Mouse (Mus musculus): ENCODE data around the gene Hnrnpf.
"Not testable (repeated sequence)": the region's sequence is repeated elsewhere in the genome, so short reads cannot be mapped to it uniquely, and the experiment has no call there.

The Hnrnpf gene

DNA sequence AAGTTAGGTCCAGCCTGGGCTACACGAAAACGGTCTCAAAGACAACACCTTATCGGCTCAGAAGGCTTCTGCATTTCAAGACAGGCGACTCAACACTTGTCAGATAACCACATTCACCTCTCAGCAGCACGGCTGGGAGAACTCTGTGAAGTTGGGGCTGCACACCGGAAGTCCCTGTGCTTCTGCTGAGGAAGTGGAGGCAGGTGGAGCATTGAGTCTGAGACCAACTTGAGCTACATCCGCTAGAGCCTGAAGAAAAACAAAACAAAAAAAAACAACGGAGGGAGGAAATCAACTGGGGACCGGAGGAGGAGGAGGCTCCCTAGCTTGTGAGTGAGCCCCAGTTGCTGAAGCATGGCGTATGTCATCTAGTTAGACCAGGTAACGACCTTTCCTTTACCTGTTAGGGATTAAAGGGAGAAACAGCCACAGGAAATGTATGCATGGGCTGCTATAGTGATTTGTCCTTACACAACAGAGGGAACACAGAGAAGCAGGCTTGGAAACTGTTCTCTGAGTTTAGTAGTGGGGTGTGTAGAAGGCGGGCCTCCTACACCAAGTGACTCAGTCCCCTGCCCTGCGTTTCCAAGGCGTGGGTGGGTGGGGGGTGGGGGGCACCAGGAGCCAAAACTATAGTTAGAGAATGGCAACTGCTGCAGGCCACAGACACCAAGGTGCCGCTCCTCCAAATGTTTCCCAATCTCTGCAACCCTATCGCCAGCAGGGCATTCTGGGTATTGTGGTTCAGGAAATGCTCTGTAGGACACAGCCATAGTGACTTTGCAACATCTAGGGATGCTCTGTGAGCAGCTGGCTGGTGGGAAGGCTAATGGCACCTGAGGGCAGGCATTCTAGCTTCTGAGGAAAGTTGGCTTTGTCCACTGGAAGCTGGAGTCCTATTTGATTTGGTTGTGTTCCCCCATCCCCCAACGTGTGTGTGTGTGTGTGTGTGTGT, at the start of gene Hnrnpf:
Gene Hnrnpf (plus strand): TSS at position 199 of the 955 bp plus-strand sequence.
- DNase-seq: no peak

DNA sequence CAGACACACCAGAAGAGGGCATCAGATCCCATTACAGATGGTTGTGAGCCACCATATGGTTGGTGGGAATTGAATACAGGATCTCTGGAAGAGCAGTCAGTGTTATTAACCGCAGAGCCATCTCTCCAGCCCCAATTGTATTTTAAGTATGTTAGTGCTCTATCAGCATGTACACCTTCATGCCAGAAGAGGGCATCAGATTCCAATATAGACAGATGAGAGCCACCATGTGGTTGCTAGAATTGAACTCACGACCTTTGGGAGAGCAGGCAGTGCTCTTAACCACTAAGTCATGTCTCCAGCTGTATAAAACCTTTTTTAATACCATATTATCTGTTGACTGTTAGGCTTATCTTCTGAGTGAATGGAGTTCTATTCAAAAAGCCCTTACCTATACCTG, 48.4 kb upstream of the Hnrnpf start:
- peak; percentile 44 for DNase-seq

DNA sequence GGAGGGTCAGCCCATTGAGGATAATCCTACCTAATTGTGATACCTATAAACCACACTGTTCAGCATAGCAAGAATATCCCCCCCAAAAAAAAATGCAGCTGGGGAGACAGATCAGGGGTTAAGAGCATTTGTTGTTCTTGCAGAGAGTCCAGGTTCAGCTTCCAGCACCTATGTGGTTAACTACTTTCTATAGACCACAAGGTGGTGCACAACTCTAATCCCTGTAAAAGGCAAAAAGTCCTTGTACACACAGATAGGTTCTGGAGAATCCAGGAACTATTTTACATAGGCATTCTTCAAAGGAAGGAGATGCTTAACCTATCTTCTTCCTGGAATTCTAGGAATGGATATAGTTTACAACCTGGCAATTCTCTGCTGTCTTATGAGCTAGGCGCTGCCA, 42.1 kb upstream of the Hnrnpf start:
- DNase-seq: peak; percentile 32

DNA sequence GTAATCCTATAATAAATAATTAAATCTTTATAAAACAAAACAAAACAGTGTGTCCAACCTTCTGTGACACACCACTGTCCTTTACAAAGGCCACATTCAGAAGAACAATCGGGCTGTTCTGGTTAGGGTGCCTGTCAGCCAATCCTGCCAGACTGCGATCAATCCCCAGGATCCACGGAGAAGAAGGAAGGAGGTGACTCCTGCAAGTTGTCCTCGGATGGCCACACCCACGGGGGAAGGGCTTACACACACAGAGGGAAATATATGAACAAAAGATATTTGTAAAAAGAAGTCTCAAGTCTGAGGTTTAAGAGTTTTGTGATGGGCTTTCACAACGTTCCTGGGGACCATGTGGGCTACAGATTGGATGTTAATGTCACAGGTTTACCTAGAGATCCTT, 38.3 kb upstream of the Hnrnpf start, which contains the start of gene Zfp239:
Gene Zfp239 (plus strand): TSS at position 253 of the 400 bp plus-strand sequence.
- DNase-seq: peak; percentile 25

DNA sequence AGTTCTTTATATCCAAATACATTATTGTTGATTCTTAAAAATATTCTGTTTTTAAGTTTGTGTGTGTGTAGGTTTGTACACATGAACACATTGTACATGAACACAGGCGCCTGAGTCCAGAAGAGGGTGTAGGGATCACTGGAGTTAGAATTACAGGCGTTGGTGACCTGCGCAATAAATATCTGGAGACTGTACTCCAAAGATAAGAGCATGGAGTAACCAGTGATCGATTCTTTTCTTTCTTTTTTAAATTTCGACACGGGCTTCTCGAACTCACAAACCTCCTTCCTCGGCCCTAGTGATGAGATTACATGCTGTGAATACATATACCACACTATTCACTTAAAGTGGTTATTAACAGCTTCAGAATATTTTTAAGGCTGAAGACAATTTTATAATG, 37.7 kb upstream of the Hnrnpf start:
- no peak for DNase-seq

DNA sequence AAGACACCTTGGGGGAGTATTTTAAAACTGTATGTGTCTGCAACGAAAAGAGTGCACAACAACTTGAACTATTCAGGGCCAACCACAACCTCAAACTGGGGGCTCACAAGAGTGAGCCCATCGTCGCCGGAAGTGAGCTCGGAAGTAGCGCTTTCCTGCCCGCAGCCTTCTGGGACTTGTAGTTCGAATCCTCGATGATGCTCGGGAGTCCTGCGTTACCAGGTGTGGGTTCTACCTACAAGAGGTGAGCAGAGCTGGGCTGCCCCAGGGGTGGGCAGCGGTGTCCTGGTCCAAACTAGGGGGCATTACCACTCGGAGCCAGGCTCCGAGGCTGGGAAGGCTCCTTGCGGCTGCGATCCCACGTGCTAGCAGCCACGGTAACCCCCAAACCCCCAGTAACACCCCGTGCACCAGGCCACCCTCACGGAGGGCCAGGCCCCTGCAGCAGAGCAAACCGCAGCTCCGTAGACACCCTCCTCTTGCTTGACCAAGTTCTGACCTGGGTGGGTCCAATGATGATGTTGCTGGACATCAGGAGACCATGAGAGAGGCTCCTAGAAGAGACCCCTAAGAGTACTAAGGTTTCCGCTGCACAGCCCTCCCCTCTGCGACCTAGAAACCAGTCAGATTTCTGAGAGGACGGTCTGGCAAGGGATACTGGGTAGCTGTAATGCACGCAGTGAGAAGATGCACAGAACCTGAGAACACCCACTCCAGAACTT, 37.1 kb upstream of the Hnrnpf start:
- DNase-seq: peak; percentile 44

DNA sequence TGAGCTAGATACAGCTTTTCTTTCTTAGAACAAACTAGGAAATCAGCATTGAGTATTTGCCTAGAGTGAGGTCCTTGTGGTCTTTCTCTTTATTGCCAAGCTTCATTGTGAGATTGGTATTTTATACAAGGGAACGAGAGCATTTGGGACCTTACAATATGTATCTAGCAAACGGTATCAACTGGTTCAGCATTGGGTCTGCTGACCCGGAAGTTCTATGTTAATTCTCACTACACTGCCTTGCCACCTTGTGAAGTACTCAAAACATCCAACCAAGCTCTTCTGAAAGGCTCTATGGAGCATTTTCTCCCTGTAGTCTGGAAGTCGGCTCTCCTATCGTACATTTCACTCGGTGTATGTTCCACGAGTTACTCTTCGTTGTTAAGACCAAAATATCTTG, 36.4 kb upstream of the Hnrnpf start:
- no peak for DNase-seq

DNA sequence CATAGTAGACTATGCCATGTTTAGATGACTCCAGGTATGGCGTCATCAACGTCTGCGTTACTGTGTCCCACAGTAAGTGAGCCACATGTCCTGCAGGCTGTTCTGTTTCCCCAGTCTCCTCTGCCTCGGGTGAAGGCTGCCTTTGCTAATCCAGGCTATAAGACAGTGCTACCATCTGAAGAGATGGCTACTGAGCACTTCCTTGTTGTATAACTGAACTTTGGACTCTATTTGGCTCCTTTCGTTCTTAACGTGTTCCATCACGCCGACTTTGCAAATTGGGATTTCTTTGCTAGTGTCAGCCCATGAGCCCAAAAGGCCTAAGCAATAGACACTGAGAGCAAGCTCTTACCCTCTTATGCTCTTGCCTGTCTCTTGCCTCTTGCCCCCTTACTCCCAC, 31.9 kb upstream of the Hnrnpf start:
- no peak for DNase-seq

DNA sequence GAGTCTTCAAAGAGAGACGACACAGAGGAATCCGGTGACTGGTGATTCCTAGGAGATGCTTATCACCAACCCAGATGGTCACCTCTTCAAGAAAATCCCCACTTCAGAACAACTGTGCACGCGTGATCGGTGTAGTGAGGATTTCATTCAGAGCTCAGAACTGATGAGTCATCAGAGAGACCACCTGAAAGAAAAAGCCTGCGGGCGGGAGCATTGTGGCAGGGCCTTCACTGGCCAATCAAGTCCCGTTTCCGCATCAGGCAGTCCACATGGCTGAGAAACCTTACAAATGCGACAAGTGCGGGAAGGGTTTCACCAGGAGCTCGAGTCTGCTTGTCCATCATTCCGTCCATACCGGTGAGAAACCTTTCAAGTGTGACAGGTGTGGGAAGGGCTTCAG, 29.1 kb upstream of the Hnrnpf start:
- no peak for DNase-seq

DNA sequence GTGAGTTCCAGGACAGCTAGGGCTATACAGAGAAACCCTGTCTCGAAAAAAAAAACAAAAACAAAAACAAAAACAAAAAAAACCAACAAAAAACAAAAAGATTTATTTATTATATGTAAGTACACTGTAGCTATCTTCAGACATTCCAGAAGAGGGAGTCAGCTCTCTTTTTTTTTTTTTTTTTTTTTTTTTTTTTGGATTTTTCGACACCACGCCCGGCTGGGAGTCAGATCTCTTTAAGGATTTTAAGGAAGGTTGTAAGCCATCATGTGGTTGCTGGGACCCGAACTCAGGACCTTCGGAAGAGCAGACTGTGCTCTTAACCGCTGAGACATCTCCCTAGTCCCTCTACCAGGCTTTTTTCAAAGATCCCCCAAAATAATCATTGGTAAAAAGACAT, 26.7 kb upstream of the Hnrnpf start:
- DNase-seq: not testable (repeated sequence)

DNA sequence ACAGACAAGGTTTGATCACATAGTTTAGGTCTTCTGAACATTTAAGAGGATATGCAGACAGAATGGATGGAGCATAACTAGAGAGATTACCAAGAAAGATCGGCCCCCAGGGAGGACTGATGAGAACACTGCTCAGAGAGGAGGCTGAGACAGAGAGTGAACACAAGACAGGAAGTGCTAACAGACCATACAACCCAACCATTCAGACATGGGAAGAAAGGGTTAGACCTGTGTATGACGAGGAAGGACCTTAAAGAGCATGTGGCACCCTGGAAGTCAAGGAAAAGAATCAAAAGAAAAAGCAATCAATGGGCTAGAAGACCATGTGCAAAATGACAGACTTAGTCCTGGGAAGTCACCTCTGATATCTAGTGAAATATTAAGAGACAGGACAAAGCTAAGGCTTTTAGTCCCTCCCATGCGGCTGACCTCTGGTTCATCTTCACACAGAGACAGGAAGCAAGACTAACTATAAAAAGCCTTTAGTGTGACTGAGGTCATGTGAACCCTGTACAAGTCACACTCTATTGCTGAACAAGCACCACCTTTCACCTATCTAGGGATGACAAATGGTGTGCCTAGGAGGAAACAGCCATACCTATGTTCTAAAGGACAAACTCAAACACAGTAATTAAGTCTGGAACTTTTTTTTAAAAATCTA, 25.4 kb upstream of the Hnrnpf start:
- DNase-seq: peak; percentile 76

DNA sequence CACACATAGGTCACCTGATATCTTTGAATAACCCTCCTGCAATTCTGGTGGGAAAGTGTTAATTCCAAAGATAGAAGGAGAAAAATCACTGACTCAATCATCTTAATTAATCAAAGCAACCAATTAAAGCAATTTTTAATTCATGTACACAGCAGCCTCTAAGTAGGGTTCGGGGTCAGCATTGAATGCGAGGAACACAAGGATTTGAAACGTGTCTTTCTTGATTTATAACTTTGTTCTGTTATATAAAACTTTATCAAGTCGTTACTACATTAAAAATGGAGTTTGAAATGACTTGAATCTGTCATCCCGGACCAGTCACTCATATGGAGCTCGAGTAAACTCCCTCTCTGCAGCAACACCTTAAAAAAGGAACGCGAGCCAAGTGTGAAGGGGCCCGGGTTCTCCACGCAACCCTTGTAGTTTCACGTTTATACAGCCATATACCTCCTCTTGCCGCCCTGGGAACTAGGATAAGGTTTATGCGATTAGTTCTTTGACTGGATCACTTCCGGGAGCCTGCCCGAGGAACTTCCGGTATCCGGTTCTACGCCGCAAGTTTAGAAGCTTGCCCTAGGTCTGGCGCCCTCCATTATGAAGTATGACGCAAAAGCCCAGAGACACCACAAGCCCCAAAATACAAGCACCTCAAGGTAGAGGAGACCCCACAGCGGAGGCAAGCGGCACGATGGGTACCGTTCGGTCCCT, 21.3 kb upstream of the Hnrnpf start:
- DNase-seq: peak; percentile 96

DNA sequence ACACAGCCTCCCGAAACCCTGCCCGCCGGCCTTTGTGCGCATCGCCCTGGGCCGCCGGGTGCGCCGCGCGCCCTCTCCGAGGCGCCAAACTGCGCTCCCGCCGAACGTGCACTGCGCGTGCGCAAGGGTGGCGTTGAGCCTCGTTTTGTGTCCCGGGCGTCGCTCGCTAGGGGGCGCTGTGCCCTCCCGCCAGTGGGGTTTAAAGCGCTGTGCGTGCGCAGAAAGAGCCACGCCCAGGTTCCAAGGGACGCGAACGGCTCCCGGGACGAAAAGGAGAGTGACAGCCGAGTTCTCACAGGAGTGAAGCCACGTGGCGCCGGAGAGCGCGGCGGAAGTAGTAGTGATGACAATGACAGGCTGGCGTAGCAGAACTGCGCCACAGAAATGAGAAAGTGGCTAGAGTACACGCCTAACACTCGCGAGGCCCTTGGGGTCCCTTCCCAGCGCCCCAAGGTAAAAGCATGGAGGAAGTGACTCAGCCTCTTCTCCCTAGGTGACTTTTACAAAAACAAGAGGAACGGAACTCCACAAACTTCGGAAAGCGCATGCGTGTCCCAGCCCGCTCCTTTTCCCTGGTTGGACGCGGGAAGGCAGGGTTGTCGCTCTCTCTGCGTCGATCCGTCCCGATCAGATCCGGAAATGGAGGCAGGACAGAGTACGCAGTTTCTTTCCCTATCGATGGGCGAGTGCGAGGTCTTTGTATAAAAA, 20.6 kb upstream of the Hnrnpf start:
- peak; percentile 99 for DNase-seq

DNA sequence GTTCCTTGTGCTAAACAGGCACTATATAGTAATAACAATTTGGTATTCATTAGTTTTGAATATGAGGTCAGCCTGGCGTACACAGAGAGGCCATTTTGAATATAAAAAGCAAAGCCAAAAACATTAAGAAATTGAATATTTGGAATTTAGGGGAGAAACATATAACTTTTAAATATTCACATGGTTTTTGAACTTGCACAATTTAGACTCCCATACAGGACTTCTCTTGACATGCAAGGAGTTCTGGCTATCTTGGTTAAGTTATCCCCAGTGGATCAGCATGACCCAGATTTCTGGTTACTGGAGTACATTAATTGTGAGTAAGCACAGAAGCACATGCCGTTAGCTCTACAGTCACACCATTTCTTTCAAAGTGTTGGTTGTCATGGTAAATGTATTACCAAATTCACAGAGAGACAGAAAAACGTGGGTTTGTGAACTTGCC, 19.7 kb upstream of the Hnrnpf start:
- peak; percentile 32 for DNase-seq

DNA sequence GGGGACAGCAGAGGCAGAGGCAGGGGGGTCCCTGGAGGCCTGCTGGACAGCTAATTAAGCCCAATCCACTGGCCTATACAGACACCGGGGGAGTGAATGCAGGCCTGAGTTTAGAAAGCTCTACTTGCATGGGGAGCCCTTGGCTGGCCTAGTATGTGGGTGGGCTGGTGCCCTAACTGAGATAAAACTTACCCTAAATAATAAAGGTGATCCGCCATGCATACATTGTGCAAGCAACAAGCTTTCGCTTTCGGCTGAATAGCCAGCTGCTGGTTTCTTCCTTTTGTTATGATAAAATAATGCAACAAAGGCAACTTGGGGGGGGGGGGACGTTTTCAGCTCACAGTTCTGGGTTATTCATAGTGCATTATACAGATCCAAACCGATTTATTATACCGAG, 18.9 kb upstream of the Hnrnpf start:
- no peak for DNase-seq

DNA sequence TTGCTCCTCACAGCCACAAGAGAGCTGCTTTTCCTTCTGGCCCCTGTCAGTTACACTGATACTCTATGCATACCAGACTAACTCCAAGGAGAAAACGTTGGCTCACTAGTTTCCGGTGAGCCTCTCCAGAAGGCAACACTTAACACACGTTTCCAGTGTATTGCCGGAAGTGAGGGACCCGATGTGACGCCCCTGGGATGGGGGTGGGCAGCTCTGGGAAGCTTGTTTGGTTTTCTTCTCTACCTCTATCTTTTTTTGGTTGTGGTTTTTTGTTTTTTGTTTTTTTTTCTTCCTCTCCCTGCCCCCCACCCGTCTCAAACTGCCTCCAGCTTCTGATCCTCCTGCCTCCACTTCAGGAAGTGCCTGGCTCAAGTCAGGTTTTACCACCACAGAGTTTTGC, 18.1 kb upstream of the Hnrnpf start:
- no peak for DNase-seq

DNA sequence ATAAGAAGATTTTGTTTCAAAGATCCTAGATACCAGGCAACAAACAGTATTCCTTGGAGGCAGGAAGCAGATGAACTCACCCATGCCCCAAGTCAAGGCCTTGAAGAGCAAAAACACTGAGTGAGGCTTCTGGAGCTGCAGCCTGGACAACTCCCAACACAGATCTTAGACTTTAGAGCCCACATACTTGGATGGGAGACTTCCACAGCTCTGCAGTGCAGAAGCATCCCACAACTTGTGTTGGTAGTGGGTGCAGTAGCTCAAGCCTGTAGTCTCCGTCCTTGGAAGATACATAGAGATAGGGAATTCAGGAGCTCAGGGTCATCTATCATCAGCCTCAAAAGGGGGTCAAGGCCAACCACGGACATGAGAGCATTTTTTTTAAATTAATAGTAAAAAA, 14.2 kb upstream of the Hnrnpf start:
- no peak for DNase-seq

DNA sequence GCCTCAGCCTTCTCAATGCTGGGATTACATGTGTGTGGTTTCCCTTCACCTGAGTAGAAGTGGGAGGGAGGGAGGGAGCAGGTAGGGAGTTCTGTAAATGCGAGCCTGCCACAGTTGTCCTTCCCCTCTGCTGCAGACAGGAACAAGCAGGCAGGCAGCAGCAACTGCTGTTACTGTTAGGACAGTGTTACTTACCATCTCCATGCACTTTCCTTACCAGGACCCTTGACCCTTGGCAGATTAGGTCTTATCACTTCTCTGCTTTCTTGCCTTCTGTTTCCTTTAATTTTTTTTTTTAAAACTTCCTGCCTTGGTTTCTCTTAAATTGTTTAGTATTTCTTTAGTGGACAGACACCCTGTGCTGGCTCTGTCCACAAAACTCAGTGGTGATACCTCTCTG, 12.1 kb upstream of the Hnrnpf start:
- no peak for DNase-seq

DNA sequence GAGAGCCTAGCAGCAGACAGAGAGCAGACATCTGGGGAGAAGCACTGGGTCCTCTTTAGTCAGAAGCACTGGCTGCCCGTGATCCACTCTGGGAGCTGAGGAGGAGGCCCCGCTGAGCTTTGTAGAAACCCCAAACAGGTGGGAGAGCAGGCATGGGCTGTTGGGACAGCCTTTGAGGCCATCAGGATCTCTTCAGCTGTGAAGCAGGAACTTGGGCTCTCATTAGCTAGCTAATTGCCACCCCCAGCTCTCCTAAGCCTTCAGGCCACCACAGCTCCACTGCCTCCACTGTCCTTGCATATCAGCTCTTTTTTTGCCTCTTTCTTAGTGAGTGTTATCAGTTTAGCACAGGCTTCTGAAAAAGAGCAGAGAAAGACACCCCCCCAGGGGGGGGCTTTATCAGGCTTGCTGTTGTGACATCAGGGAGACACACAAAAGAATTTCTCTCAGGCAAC, 11.5 kb upstream of the Hnrnpf start:
- no peak for DNase-seq

DNA sequence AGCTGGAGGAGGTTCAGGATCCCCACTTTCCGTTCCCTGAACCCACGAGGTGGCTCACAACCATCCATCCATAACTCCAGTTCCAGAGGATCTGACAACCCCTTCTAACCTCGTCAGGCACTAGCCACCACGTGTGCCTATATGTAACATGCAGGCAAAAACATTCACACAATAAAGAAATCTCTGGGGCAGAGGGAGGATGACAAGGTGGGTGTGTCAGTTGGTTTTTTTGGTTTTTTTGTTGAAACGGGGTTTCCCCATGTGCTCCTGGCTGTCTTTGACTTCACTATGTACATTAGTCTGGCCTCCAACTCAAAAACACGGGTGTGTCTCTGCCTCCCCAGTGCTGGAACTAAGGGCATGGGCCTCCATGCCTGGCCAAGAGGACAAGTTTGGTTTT, 9.9 kb upstream of the Hnrnpf start:
- no peak for DNase-seq

DNA sequence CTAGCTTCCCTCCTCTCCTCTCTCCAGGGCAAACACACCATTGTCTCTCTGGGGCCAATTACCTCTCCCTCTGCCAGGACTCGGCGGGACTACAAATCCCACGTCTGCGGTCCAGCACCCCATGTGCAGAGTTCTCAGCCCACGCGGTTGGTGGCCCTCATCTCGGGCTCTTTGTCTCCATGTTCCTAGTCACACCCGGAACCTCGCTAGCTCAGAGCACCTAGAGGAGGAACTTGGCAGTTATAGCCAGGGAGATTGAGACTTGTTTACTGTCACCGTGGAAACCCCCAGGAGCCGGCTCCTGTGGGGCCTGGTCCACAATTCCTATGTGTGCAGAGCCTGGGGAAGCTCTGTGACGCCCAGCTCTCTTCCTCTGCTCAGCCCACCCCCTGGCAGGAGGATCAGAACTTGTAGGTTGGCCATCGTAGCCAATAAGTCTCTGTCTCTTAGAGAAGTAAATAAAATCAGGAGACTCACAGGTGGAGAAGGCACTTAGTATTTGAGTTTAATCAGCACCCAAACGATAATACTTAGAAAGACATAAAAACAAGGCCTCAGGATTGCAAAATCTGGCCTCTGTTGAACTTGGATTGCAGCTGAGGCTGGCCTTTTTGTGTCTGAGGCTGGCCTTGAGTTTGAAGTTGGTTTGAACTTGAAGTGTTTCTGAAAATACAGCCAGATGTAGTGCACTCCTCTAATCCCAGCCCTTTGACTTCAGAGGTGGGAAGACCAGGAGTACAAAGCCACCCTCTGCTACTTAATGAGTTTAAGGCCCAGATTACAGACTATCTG, 8.6 kb upstream of the Hnrnpf start:
- DNase-seq: no peak
